Mouse (Mus musculus) G1E (cell line): ENCODE measurements around the gene Gm11214. TPM values are rescaled to one million over a fixed set of nuclear protein-coding genes. Genes with fewer than 3 reads are reported as not detected.

Experiments
- ATAC-seq: 2 replicates; pipeline ENCODE4 v1.8.0; 2016; ENCODE audit warnings: mild to moderate bottlenecking; ENCODE audit not compliant: insufficient number of reproducible peaks, poor library complexity, low FRiP score, severe bottlenecking; ENCODE audit errors: extremely low read depth
- DNase-seq: peaks from one replicate; pipeline ENCODE4 v3.0.0; 2012; ENCODE audit warnings: low spot score
- H3K27me3 ChIP-seq: 2 replicates; pipeline ENCODE4 v1.6.1; 2012; ENCODE audit warnings: mild to moderate bottlenecking, low read length, inconsistent platforms; ENCODE audit not compliant: insufficient read depth
- H3K36me3 ChIP-seq: replicated peaks from 2 replicates; pipeline ENCODE3; 2012; ENCODE audit warnings: mild to moderate bottlenecking, inconsistent platforms
- H3K4me1 ChIP-seq: 2 replicates; pipeline ENCODE4 v1.6.1; 2012; ENCODE audit warnings: low read depth, low read length, inconsistent platforms, mixed read lengths; ENCODE audit not compliant: insufficient read depth
- H3K4me3 ChIP-seq: 2 replicates; pipeline ENCODE4 v1.5.1; 2012; ENCODE audit warnings: low read depth, mild to moderate bottlenecking, inconsistent platforms, low read length, moderate library complexity, mixed read lengths
- H3K9me3 ChIP-seq: replicated peaks from 2 replicates; pipeline ENCODE4 v1.6.1; 2012; ENCODE audit warnings: inconsistent platforms
- CTCF ChIP-seq: IDR thresholded peaks from 2 replicates; pipeline ENCODE4 v1.5.1; 2012; ENCODE audit warnings: low read depth, low read length, inconsistent platforms, mixed read lengths
- GATA1 ChIP-seq: IDR thresholded peaks from 2 replicates; pipeline ENCODE4 v1.6.1; 2012; ENCODE audit warnings: borderline replicate concordance, low read length, inconsistent platforms, mixed read lengths
- GATA2 ChIP-seq: IDR thresholded peaks from 2 replicates; pipeline ENCODE4 v1.6.1; 2012; ENCODE audit warnings: low read depth, low read length, inconsistent platforms, borderline replicate concordance
- POLR2AphosphoS5 ChIP-seq: IDR thresholded peaks from 2 replicates; pipeline ENCODE4 v1.6.1; 2012; ENCODE audit warnings: low read depth, low read length, inconsistent platforms; ENCODE audit not compliant: insufficient replicate concordance
- TAL1 ChIP-seq: conservative IDR thresholded peaks from 2 replicates; pipeline ENCODE4 v1.6.1; 2012; ENCODE audit warnings: low read depth, low read length, inconsistent platforms, mixed read lengths
- polyA plus RNA-seq: library from polyadenylated mRNA; stranded (reverse); fragments of >175 nt; gene quantifications from 2 replicates; pipeline ENCODE4 v1.2.3, GENCODE M21; 2012
- total RNA-seq, 2 experiments: library from RNA; stranded (forward) in 1 of 2; stranded (reverse) in 1 of 2; fragments of 200-1000 nt in 1 of 2; fragments of >200 nt in 1 of 2; fragmentation: Nextera tagmentation in 1 of 2; gene quantifications; 2 replicates each; pipeline ENCODE4 v1.2.3; 2014 to 2017

The Gm11214 gene
- total and polyA plus RNA-seq, 3 experiments = not detected

DNA sequence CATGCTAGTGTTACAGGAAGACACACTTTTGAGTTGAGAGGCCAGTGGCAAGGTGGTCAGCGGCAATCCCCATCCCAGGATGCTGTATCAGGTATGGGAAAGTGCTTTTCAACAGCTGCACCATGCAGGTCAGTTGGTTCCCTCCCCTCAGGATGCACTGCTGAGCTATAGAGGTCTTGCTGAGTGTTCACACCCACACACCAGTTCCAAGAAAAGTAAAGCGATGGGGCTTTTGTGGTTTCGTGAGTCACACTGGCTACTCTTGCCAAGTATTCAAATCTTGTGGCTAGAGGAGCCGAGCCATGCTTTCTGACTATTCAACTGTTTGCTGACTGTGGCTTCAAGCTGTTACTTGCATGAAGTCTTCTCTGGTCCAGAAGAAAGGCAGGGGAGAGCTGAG lies 5.1 kb upstream of the Gm11214 start:
- no peaks in the 10 kb centered on the region for H3K27me3 ChIP-seq
- H3K4me1 ChIP-seq = no peaks in the 10 kb centered on the region
- peaks cover 46% of the 10 kb centered on the region for H3K9me3 ChIP-seq
- TF ChIP-seq TAL1 (no peak), CTCF (no peak), GATA1 (no peak), GATA2 (no peak), POLR2AphosphoS5 (no peak)
- no peaks in the 10 kb centered on the region for H3K36me3 ChIP-seq
- DNase-seq = no peak
- H3K4me3 ChIP-seq = no peak overlapping the region
- ATAC-seq = no peak

DNA sequence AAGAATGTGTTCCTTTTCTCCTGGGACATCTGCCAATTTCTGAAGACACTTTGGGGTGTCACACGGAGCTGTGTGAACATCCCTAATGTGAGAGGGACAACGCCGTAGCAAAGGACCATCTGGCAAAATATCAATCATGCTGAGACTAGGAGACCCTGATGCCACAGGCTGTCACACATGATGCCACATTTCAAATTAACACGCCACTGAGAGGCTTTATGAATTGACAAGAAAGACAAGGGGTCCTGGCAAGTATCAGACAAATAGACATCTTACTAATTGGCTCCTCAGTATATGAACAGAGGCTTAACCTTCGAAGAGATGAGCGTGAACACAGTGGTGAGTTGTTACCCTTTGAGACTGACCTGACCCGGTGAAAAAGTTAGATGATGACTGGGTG lies 2.6 kb upstream of the Gm11214 start:
- no peak for TF ChIP-seq CTCF
- no peak for TF ChIP-seq TAL1
- no peak for TF ChIP-seq POLR2AphosphoS5
- TF ChIP-seq GATA2 = no peak
- TF ChIP-seq GATA1 = no peak
- no peaks in the 10 kb centered on the region for H3K36me3 ChIP-seq
- H3K4me3 ChIP-seq = no peak overlapping the region
- DNase-seq (no peak), ATAC-seq (no peak)
- H3K4me1 ChIP-seq = no peaks in the 10 kb centered on the region
- peaks cover 39% of the 10 kb centered on the region for H3K9me3 ChIP-seq
- no peaks in the 10 kb centered on the region for H3K27me3 ChIP-seq

DNA sequence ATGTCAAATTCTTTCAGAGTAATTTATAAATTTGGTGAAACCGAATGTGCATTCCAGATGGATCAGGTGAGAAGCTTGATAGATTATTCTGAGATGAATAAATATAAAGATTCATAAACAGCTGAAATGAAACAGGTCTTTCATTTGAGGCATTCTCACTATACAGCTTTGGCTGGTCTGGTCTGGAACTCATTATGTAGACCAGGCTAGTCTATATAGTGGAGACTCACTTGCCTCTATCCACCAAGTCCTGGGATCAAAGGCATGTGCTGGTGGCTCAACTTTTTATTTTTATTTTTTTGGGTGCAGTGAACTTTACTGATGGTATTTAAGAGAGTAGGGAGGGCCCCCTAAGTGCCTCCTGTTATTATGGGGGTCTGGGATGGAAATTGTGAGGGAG lies 1.3 kb downstream of the Gm11214 start:
- TF ChIP-seq TAL1 (no peak), GATA1 (no peak), CTCF (no peak), GATA2 (no peak), POLR2AphosphoS5 (no peak)
- Histone ChIP-seq H3K4me1 (no peaks in the 10 kb centered on the region), H3K27me3 (no peaks in the 10 kb centered on the region), H3K36me3 (no peaks in the 10 kb centered on the region), H3K4me3 (no peak overlapping the region), H3K9me3 (peaks cover 22% of the 10 kb centered on the region)
- ATAC-seq (no peak), DNase-seq (no peak)

DNA sequence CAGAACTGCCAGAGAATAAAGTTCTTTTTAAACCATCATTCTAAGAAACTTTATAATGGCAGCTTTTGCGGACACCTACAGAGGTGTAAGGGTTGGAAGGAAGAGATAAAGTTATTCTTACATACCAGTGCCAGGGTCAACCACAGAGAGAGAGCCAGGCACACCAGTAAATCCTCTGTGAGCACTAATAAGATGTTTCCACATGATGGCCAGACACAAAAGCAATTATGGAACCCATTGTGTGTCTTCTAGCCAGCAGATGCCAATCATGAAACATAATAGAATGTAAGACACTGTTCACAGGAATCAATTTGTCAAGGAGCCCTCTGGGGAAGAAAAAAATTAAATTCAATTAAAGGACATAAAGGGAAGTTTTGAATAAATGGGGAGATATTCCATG lies 1.8 kb downstream of the Gm11214 start:
- H3K4me1 ChIP-seq = no peaks in the 10 kb centered on the region
- H3K9me3 ChIP-seq = peaks cover 22% of the 10 kb centered on the region
- no peaks in the 10 kb centered on the region for H3K27me3 ChIP-seq
- TF ChIP-seq GATA1 = no peak
- no peak for TF ChIP-seq CTCF
- no peak for TF ChIP-seq GATA2
- TF ChIP-seq POLR2AphosphoS5 = no peak
- no peak for TF ChIP-seq TAL1
- no peak overlapping the region for H3K4me3 ChIP-seq
- no peaks in the 10 kb centered on the region for H3K36me3 ChIP-seq
- ATAC-seq = no peak
- no peak for DNase-seq

DNA sequence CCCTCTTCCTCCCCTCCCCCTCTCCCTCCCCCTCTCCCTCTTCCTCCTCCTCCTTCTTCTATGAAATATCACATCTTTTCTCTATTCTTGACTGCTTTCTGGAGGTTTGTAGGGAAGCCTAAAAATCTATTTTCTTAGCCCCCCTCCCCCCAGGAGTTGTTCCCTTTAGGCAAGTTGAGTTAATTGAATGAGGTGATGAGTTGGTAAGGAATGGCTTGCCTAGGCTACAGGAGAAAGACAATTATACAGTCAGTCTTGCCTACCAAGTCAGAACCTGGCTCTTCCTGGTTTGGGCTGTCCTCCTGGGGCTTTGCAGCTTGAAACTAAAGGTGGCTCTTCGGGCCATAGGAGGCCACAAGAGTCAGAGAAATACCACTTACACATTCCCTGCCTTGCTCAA lies 3.4 kb downstream of the Gm11214 start:
- Histone ChIP-seq H3K4me3 (no peak overlapping the region), H3K4me1 (no peaks in the 10 kb centered on the region), H3K27me3 (no peaks in the 10 kb centered on the region), H3K9me3 (peaks cover 21% of the 10 kb centered on the region), H3K36me3 (no peaks in the 10 kb centered on the region)
- TF ChIP-seq CTCF (no peak), TAL1 (no peak), POLR2AphosphoS5 (no peak), GATA1 (no peak), GATA2 (no peak)
- no peak for DNase-seq
- ATAC-seq = no peak

DNA sequence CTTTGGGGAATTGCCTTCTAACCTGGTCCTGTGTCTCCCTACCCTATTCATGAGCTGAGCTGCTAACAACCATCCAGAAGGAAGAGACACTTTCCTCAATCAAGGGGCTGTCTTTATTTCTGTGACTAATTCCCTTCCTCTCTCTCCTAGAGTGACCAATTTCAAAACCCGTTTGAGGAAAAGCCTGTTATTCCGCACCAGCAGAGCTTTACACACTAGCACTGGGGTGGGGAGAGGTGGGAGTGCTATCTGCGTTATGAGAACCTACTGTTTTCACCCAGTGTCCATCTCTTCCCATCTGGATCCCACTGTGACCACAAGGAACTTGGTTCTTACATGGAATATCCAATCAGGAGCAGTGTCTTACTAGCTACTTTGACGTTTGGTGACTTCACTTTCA lies 4.1 kb downstream of the Gm11214 start:
- DNase-seq = no peak
- no peaks in the 10 kb centered on the region for H3K27me3 ChIP-seq
- H3K36me3 ChIP-seq = no peaks in the 10 kb centered on the region
- no peak for ATAC-seq
- no peak for TF ChIP-seq POLR2AphosphoS5
- no peak for TF ChIP-seq GATA2
- no peak for TF ChIP-seq GATA1
- peaks cover 21% of the 10 kb centered on the region for H3K9me3 ChIP-seq
- no peaks in the 10 kb centered on the region for H3K4me1 ChIP-seq
- H3K4me3 ChIP-seq = no peak overlapping the region

DNA sequence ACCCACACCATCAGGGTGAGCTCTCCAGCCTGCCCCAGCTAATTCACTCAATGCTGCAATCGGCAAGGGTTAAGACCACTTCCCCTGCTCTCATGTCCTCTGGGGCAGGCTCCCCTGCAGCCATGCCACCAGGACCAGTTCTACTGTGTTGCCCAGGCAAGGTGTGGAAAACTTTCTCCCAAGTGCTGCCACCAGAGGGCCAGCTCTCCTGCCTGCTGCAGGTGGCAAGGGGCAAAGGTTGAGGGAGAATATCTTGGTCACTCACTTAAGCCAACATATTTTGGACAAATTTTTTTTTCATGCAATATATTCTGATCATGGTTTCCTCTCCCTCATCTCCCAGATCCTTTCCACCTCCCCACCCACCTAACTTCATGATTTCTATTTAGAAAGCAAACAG lies 8.8 kb downstream of the Gm11214 start:
- Histone ChIP-seq H3K36me3 (no peaks in the 10 kb centered on the region), H3K4me1 (no peaks in the 10 kb centered on the region), H3K27me3 (no peaks in the 10 kb centered on the region), H3K9me3 (peaks cover 18% of the 10 kb centered on the region), H3K4me3 (no peak overlapping the region)
- DNase-seq (no peak), ATAC-seq (no peak)
- TF ChIP-seq TAL1 (no peak), CTCF (no peak)
